Mouse (Mus musculus): ENCODE results near the gene Igfals. TPM values are rescaled to one million over a fixed set of nuclear protein-coding genes. Genes with fewer than 3 reads are reported as not detected.

Igfals gene
- total RNA-seq, 2 experiments from 2014 or later, result not detected

- DNase-seq (ENCODE audit: low spot score in 2 of 2), result no peak
- intact Hi-C loops (cut with DNase I), result no loop called here
These were observed 24.6 kb downstream of the Igfals start for GRCm38 (mm10) chr17:24890151-24891092.

DNA sequence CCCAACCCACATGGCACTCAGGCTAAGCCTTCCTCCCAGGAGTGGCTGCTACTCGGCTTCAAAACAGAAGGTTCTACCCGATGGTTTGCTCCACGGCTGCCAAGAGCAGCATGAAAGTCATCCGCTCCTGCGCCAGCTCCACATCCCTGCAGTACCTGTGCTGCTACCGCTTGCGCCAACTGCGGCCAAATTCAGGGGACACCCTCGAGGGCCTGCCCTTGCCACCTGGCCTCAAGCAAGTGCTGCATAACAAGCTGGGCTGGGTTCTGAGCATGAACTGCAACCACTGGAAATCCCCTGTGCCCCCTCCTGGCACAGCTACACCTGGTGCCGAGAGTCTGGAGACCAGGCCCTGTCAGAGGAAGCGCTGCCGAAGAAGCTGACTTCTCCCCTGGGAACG lies 25.5 kb downstream of the Igfals start:
- intact Hi-C loops (cut with DNase I), result no loop called here
- DNase-seq (ENCODE audit: low spot score in 2 of 2), result no peak

DNA sequence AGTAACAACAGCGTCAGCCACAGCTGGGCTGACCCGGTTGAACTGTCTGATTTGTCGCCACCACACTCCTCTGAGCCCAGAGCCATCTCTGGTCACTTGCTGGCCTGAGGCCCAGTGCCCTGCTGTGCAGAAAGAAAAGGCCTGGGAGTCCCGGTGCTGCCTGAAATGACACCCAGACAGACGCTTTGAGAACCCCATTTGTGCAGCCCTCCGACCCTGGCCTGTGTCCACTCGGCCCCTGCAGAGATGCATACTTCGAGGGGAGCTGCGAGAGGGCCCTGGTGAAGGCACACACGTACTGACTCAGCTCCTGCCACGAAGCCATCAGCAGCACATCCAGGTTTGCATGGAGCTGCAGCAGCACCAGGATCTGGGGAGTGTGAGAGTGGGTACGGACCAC lies 27.0 kb downstream of the Igfals start:
- intact Hi-C loops (cut with DNase I), result no loop called here
- no peak for DNase-seq (ENCODE audit: low spot score in 2 of 2)

DNA sequence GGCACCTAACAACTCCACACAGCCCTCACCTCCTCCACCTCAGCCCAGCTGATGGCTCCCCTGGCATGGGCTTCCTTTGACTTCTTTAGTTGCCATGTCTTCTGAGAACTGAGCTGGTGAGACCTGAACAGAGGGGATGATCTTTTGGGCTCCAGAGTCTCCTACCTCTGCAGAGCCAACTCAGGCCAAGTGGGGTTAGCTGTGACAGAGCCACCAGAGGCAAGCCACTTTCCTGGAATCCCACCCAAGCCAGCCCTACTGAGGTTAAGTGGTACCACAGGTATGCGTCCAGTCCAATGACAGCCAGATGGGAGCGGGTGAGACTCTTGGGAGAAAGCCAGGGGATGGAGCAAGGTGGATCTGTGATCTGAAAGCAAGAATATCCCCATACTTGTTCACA lies 27.5 kb downstream of the Igfals start:
- no peak for DNase-seq (ENCODE audit: low spot score in 2 of 2)

GRCm38 (mm10) chr17:24894061-24894994 lies 28.5 kb downstream of the Igfals start:
- intact Hi-C loops (cut with DNase I), result no loop called here
- DNase-seq (ENCODE audit: low spot score in 2 of 2), result no peak

More for the DNA sequence above, 27.5 kb downstream of the Igfals start:
- intact Hi-C loops (cut with DNase I), result no loop called here

DNA sequence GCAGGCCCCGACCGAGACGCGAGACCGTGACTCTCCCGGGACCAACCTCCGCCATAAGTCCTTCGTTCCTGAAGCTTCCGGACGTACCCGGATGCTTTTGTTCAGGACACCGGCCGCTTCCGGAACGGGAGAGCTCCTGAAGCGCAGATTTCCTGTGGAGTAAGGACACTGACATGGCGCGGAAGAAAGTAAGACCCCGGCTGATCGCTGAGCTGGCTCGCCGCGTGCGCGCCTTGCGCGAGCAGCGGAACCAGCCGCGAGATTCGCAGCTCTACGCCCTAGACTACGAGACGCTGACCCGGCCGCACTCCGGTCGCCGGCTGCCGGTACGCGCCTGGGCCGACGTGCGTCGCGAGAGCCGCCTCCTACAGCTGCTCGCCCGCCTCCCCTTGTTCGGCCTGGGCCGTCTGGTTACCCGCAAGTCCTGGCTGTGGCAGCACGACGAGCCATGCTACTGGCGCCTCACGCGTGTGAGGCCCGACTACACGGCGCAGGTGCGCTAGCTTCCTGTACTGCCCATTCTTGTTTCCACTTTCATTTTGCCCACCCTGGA lies 29.3 kb downstream of the Igfals start, which contains the start of the genes Eme2 and Mrps34:
Eme2 (minus strand) TSS at position 93 of the 553 bp plus-strand sequence.
Mrps34 (plus strand) TSS at position 122 of the 553 bp plus-strand sequence.
- peak; percentile 88 to 92 for DNase-seq (ENCODE audit: low spot score in 2 of 2)
- intact Hi-C loops (cut with DNase I), result no loop called here

DNA sequence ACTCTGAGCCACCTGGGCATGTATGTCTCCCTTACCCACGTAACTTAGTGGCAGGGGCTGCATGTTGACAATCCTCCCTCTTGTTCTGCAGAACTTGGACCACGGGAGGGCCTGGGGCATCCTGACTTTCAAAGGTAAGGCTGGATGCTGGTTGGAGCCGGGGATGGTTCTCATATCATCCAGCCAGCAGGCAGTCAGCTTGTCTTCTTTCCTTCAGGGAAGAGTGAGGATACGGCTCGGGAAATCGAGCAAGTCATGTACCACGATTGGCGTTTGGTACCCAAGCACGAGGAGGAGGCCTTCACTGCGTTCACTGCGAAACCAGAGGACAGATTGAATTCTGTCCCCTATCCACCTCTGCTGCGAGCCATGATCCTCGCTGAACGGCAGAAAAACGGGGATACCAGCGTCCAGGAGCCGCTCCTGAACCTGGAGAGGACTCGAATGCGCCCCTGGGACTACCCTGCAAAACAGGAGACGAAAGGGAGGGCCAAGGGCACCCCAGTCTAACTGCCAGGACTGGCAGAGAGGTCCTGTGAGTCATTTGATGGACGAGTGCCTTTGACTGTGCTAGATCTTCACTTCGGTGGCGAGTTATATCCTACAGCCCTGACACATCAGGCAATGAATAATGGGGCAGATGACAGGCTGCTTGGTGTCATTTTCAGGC lies 29.9 kb downstream of the Igfals start:
- intact Hi-C loops (cut with DNase I), result no loop called here
- DNase-seq (ENCODE audit: low spot score in 2 of 2), result no peak

- intact Hi-C loops (cut with DNase I), result no loop called here
- peak; percentile 80 to 81 for DNase-seq (ENCODE audit: low spot score in 2 of 2)
These were observed 30.6 kb downstream of the Igfals start, which contains the start of gene Nme3 for GRCm38 (mm10) chr17:24896241-24896992. TSS of gene Nme3 (plus strand) at chr17:24896500.

DNA sequence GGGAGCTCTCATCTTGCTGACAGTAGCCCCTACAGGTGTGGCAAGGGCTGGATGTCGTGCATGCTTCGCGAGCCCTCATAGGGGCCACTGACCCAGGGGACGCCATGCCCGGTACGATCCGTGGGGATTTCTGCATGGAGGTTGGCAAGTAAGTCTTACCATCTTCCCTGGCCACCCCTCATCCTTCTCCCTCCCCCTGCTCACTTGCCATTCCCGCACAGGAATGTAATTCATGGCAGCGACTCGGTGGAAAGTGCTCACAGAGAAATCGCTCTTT lies 31.1 kb downstream of the Igfals start:
- intact Hi-C loops (cut with DNase I), result no loop called here
- DNase-seq (ENCODE audit: low spot score in 2 of 2), result no peak

DNA sequence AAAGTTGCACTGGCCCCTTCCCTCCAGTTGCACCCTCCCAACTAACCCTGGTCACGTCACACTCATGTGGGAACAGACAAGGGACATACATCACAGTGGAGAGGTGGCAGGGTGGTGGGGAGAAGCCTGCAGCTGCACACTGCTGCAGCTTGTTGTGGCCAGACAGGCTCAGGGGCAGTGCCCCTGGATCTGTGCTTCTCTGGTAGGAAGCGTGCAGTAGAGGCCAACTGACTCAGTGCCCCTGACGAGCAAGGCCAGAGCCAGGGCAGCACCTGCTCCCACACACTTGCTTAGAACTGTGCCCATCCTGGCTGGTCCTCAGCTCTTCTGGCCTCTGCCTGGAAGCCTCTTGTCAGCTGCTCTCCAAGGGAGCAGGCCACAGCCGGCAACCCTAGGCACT lies 31.8 kb downstream of the Igfals start:
- intact Hi-C loops (cut with DNase I), result no loop called here
- no peak for DNase-seq (ENCODE audit: low spot score in 2 of 2)

DNA sequence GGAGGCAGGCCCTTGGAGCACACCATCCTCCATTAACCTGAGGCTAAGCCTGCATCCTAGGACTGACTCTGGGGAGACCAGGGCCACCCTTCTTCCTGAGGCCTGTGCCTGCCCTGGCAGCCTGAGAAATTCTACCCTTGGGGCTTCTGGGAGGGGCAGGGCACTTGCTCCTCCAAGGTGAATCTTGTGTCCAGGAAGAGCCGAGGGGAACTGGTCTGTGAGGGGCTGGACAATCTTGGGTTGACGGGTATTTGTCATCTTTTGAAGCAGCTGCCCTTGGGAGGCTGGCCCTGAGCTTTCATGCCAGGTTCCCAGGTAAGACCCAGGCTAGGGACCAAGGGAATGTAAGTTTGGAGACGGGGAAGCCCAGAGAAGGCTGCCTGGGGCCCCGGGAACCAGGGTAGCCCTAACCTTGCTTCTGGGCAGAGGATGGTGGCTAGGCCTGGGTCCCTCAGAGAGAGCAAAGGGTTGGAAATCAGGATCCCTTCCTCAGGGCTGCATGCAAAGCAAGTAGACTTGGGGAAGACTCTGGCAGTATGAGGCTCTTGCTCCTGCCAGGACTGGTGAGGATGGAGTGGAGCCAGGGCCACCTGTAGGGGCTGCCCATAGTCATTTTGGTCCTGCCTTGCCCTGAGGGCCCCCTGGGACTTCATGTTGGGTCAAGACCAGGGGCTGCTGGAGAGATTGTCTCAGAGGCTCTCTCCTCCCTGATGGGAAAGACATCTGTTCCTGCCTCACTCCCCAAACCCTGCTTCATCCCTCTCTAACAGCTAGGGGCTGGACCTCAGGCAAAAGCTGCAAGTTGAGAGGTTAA lies 32.5 kb downstream of the Igfals start:
- no peak for DNase-seq (ENCODE audit: low spot score in 2 of 2)
- intact Hi-C loops (cut with DNase I), result no loop called here

DNA sequence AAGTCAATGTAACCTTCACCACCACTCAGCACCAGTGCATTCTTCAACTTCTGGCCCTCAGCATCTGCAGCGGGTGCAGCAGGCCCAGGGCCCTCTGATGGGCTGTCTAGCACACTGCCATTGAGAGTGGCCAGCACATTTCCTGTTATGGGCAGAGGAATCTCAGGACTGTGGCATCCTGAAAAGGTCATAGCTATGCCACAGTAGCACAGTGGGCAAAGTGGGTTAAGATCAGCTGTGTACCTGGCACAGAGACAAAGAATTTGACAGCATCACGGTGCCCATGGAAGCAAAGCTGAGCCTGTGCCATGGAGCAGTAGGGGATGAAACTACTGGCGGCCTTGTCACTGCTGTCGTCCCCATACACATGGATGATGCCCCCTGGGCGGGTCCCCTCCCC lies 33.4 kb downstream of the Igfals start:
- intact Hi-C loops (cut with DNase I), result no loop called here
- no peak for DNase-seq (ENCODE audit: low spot score in 2 of 2)

GRCm38 (mm10) chr17:24900014-24900413 lies 34.2 kb downstream of the Igfals start:
- no peak for DNase-seq (ENCODE audit: low spot score in 2 of 2)
- intact Hi-C loops (cut with DNase I), result no loop called here

DNA sequence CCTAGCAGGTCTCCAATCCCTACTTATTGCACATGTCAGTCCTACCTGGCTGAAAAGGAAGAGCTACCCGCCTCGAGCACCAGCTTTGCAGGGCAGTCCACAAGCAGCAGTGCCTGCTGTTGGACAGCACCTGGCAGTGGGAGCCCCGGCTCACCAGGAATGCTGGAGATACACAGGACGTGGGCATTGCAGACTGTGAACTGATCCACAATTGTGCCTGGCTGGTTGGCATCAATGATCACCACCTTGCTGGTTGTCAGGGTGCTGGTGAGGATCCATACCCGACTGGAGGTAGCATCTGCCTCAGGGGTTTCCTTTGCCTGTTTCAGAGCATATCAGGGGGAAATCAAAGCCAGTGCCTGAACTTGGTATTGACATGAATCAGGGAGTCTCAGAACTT lies 36.3 kb downstream of the Igfals start:
- intact Hi-C loops (cut with DNase I), result no loop called here
- no peak for DNase-seq (ENCODE audit: low spot score in 2 of 2)

DNA sequence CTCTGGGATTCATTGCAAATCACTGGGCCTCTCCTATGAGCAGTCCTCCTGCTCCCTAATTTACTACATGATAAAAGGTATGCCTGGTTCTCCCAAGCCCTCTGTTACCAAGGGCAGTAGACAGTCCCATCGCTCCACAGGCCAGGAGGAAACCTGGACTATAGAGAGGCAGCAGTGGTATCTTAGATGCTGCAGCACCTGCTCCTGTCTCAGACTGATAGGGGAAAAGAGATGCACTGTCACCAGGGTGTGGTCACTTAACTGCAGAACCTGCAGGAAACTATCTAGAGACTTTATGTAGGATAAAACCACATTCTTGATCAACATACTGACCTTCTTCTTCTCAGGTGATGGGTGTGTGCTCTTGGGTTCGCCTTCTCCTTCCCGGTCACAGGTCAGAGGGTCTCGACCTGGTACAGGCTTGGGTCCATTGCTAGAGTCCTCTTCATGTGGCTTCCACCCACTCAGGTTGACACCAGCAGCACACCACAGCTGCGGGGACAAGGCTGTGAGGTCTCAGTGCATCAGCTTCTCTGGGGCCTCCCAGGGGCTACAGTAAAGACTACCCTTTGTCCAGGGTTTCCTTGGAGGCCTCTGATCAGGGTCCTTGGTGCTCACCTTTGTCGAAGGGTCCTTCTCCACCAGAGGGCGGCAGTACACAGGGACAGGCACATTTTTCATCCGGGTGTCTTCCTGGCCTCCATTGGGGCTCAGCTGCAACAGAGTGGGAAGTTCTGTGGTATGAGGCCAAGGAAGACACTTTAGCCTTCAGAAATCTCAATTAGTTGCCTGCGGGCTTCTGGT lies 37.1 kb downstream of the Igfals start:
- intact Hi-C loops (cut with DNase I), result no loop called here
- DNase-seq (ENCODE audit: low spot score in 2 of 2), result no peak

DNA sequence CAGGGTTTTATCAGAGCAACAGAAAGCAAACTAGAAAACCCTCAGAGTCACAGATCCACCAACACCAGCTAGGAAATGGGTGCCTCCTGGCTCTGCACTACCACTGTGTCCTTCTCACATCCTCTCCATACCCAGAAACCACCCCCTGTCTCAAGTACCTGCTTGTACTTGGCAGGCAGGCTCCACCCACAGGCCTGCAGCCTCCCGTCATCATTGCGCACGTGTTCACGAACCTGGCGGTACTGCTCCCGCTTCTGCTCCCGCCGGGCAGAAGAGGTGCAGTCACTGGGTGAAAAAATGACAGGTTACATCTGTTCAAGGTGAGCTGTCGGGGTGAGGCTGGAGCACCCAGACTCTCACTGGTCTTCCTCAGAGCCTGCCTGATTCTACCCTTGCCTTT lies 38.0 kb downstream of the Igfals start:
- DNase-seq (ENCODE audit: low spot score in 2 of 2), result no peak
- intact Hi-C loops (cut with DNase I), result no loop called here

- intact Hi-C loops (cut with DNase I), result no loop called here
- DNase-seq (ENCODE audit: low spot score in 2 of 2), result no peak
These were observed 41.8 kb downstream of the Igfals start for GRCm38 (mm10) chr17:24907591-24907990.
